Mouse (Mus musculus) hindbrain, postnatal 0 days (tissue): Measurements from ENCODE around the gene Haus5. TPM values are rescaled to one million over a fixed set of nuclear protein-coding genes. Genes with fewer than 3 reads are reported as not detected.

ENCODE experiments used
- ATAC-seq: fragments of 200-750 bp; cut with Nextera tagmentation; 2 replicates; pipeline ENCODE4 v1.8.0; 2017; ENCODE audit warnings: mild to moderate bottlenecking, moderate TSS enrichment, moderate library complexity
- DNase-seq: peaks from one replicate; pipeline ENCODE4 v3.0.0-alpha.2; 2015; ENCODE audit warnings: low spot score
- H3K27ac ChIP-seq: fragments of 300-500 bp; sonication (generic); 2 replicates; pipeline ENCODE4 v1.5.1; 2014; ENCODE audit warnings: mild to moderate bottlenecking
- H3K27me3 ChIP-seq: fragments of 300-500 bp; sonication (generic); 2 replicates; pipeline ENCODE4 v1.6.1; 2014; ENCODE audit warnings: low read length, mixed read lengths; ENCODE audit not compliant: insufficient read depth
- H3K36me3 ChIP-seq: fragments of 300-500 bp; sonication (generic); 2 replicates; pipeline ENCODE4 v1.6.1; 2014; ENCODE audit warnings: low read length, mixed read lengths; ENCODE audit not compliant: insufficient read depth
- H3K4me1 ChIP-seq: fragments of 300-500 bp; sonication (generic); 2 replicates; pipeline ENCODE4 v1.6.1; 2014; ENCODE audit warnings: antibody characterized with exemption, low read length, mixed read lengths; ENCODE audit not compliant: insufficient read depth
- H3K4me2 ChIP-seq: fragments of 300-500 bp; sonication (generic); 2 replicates; pipeline ENCODE4 v1.6.1; 2014; ENCODE audit warnings: low read depth, mild to moderate bottlenecking, low read length, moderate library complexity, mixed read lengths
- H3K4me3 ChIP-seq: fragments of 300-500 bp; sonication (generic); 2 replicates; pipeline ENCODE4 v1.5.1; 2014; ENCODE audit warnings: low read length
- H3K9ac ChIP-seq: fragments of 300-500 bp; sonication (generic); replicated peaks from 2 replicates; pipeline ENCODE4 v1.6.1; 2014; ENCODE audit warnings: mild to moderate bottlenecking, low read length, moderate library complexity, mixed read lengths
- H3K9me3 ChIP-seq: fragments of 300-500 bp; sonication (generic); 2 replicates; pipeline ENCODE4 v1.6.1; 2016; ENCODE audit warnings: low read length, mixed read lengths
- CTCF ChIP-seq: IDR thresholded peaks from 2 replicates; pipeline ENCODE4 v1.5.1; 2016; ENCODE audit warnings: antibody characterized with exemption, control low read depth, low read depth
- WGBS: fragments of 180-500 bp; shearing (Covaris S2); extraction: QIAGEN DNeasy Blood & Tissue Kit; methylation state at CpG from one replicate; pipeline ENCODE4 v1.1.7; 2014; 5-methylcytosine and 5-hydroxymethylcytosine counted together
- polyA plus RNA-seq: library from polyadenylated mRNA; unstranded; fragments of >200 nt; fragmentation: Nextera tagmentation; extraction: Ambion mirVana; gene quantifications from 2 replicates; pipeline ENCODE4 v1.2.1, GENCODE M21; 2015
- total RNA-seq: library from RNA; depleted of rRNA; stranded (reverse); fragments of >200 nt; gene quantifications from 2 replicates; pipeline ENCODE4 v1.2.3, GENCODE M21; 2014

Gene Haus5
- total and polyA plus RNA-seq, 2 experiments from 2014 or later: 19.9 to 22.2 TPM

- no peak overlapping the region for H3K27ac ChIP-seq
- ATAC-seq (no peak), DNase-seq (no peak)
- H3K4me2 ChIP-seq: no peak overlapping the region
- peak; percentile 34 for TF ChIP-seq CTCF
- WGBS: 85% methylated on average over 2 of the region's 2 CpGs
- no peaks in the 10 kb centered on the region for H3K9me3 ChIP-seq
- H3K9ac ChIP-seq: no peak overlapping the region
- H3K4me3 ChIP-seq: no peak overlapping the region
- H3K27me3 ChIP-seq: no peaks in the 10 kb centered on the region
- H3K4me1 ChIP-seq: no peaks in the 10 kb centered on the region
- H3K36me3 ChIP-seq: peaks cover 15% of the 10 kb centered on the region; the same call in 1 of the 2 replicates
These were observed 50.3 kb downstream of the Haus5 start for GRCm38 (mm10) chr7:30614454-30614853.

DNA sequence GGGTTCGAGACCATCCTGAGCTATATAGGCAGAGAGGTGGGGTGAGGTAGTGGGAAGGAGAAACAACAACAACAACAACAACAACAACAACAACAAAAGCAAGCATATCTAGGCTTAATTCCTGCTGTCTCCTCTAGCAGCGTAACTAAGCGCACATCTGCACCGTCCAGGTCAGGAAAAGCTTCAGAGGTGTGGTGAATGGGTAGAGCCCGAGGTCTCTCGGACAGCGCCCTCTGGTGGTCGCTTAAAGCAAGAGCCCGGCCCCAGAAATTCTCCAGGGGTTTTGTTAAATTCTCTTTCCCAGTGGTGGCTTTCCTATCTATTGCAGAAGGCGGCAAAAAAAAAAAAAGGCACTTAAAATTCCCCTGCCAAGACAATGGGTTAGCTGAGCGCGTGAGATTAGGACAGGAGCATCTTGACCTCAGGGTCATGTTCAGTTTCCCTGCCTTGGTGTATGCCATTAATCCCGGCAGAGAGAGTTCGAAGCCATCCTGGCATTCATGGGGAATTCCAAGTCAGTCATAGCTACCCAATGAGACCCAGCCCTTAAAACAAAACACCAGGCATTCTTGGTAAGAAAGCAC lies 51.2 kb downstream of the Haus5 start:
- Histone ChIP-seq H3K27ac (no peak overlapping the region), H3K4me2 (no peak overlapping the region), H3K9me3 (no peaks in the 10 kb centered on the region), H3K27me3 (no peaks in the 10 kb centered on the region), H3K4me3 (no peak overlapping the region), H3K9ac (no peak overlapping the region), H3K36me3 (peaks cover 12% of the 10 kb centered on the region; the same call in 1 of the 2 replicates), H3K4me1 (no peaks in the 10 kb centered on the region)
- ATAC-seq (no peak), DNase-seq (peak; percentile 69)
- 23% methylated on average over 14 of the region's 14 CpGs for WGBS
- peak; percentile 72 for TF ChIP-seq CTCF

GRCm38 (mm10) chr7:30612654-30613402 lies 52.0 kb downstream of the Haus5 start, which contains the start of gene Upk1a:
Gene Upk1a (minus strand): TSS chr7:30612847.
- WGBS: 85% methylated on average over 8 of the region's 8 CpGs
- H3K9me3 ChIP-seq: no peaks in the 10 kb centered on the region
- H3K27me3 ChIP-seq: no peaks in the 10 kb centered on the region
- DNase-seq: no peak
- no peak for TF ChIP-seq CTCF
- peaks cover 12% of the 10 kb centered on the region; the same call in 1 of the 2 replicates for H3K36me3 ChIP-seq
- H3K4me1 ChIP-seq: no peaks in the 10 kb centered on the region
- no peak within 1 kb of the TSS for H3K27ac ChIP-seq
- no peak within 1 kb of the TSS for H3K4me3 ChIP-seq
- H3K9ac ChIP-seq: no peak within 1 kb of the TSS
- no peak within 1 kb of the TSS for H3K4me2 ChIP-seq
- no peak for ATAC-seq

GRCm38 (mm10) chr7:30610043-30610442 lies 54.8 kb downstream of the Haus5 start:
- ATAC-seq: no peak
- Histone ChIP-seq H3K4me2 (no peak overlapping the region), H3K36me3 (no peaks in the 10 kb centered on the region), H3K4me3 (no peak overlapping the region), H3K27me3 (no peaks in the 10 kb centered on the region), H3K4me1 (no peaks in the 10 kb centered on the region), H3K9ac (no peak overlapping the region), H3K9me3 (no peaks in the 10 kb centered on the region), H3K27ac (no peak overlapping the region)
- no peak for TF ChIP-seq CTCF
- 66% methylated on average over 7 of the region's 7 CpGs for WGBS
- no peak for DNase-seq

- Histone ChIP-seq H3K27me3 (no peaks in the 10 kb centered on the region), H3K4me3 (no peak overlapping the region), H3K27ac (no peak overlapping the region), H3K4me1 (no peaks in the 10 kb centered on the region), H3K36me3 (no peaks in the 10 kb centered on the region), H3K9ac (no peak overlapping the region; the same call in 1 of the 2 replicates), H3K4me2 (no peak overlapping the region), H3K9me3 (no peaks in the 10 kb centered on the region)
- 55% methylated on average over 14 of the region's 16 CpGs for WGBS
- no peak for TF ChIP-seq CTCF
- DNase-seq: no peak
- ATAC-seq: no peak
These were observed 56.3 kb downstream of the Haus5 start for GRCm38 (mm10) chr7:30608476-30608875.

- WGBS: 27% methylated on average over 8 of the region's 8 CpGs
- no peak overlapping the region; the same call in 1 of the 2 replicates for H3K9ac ChIP-seq
- H3K36me3 ChIP-seq: no peaks in the 10 kb centered on the region
- peak; percentile 67 for TF ChIP-seq CTCF
- H3K4me2 ChIP-seq: no peak overlapping the region
- H3K9me3 ChIP-seq: no peaks in the 10 kb centered on the region
- DNase-seq (peak; percentile 66), ATAC-seq (peak; percentile 56; the same call in 1 of the 2 replicates)
- no peak overlapping the region for H3K4me3 ChIP-seq
- no peaks in the 10 kb centered on the region for H3K4me1 ChIP-seq
- no peak overlapping the region for H3K27ac ChIP-seq
- H3K27me3 ChIP-seq: no peaks in the 10 kb centered on the region
These were observed 57.0 kb downstream of the Haus5 start for GRCm38 (mm10) chr7:30607706-30608309.
